Comparison of ENCODE assay signal across 8 mouse cellular contexts in the genomic region with DNA sequence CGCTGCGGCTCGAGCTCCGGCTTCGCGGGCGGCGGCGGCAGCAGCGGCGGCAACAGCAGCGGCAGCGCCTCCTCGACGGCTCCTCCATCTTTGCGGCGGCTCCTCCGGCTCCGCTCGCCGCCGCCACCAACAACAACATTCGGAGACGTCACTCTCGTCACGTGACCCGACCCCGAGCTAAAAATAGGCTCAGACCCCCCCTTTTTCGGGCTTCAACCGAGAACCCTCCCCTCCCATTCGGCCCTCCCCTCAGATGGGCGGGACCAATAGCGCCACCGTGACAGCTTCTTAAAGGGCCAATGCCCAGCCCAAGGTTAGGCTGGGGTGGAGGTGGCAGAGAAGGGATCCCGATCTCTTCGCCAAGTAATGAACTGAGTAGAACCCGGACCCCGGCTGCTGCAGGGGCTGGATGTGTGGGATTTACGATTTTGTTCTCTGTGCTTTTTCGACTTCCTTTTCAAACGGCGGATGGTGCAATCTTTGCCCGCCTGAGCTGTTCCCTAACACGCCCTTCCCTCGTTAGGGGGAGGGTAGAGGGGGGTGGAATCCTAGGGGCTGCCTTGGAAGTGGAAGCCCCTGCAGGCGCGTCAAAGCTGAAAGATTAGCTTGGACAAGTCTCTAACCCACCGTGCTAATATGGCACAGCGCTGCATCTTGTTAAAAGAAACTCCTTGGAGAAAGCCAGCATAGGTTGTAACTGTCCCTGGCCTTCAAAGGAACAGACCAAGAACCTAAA. TPM values are rescaled to one million over a fixed set of nuclear protein-coding genes. Genes with fewer than 3 reads are reported as not detected.
DNase-seq lines count a peak whose midpoint lies in the region; ATAC-seq lines count a peak whose summit lies in the region.

A gene (minus strand): TSS at position 161 of the 736 bp plus-strand sequence.

- H3K27me3 ChIP-seq in hindbrain, embryonic 12.5 days, result no peaks in the 10 kb centered on the region

- H3K9ac ChIP-seq in hindbrain, embryonic 12.5 days, result peak within 1 kb of the TSS; percentile 94

- DNase-seq in NIH3T3 (ENCODE audit: low read depth), result peak; percentile 99
- peak; percentile 99 for DNase-seq in cerebellum, postnatal 10 days
- DNase-seq in frontal cortex, postnatal 10 days (ENCODE audit: low spot score in 2 of 2), result peak; percentile 96
- peak; percentile 91 to 98 for DNase-seq in layer of hippocampus, postnatal 14 days (ENCODE audit: low spot score in 2 of 2)
- DNase-seq in lung, postnatal 14 days, result peak; percentile 98
- peak; percentile 98 for DNase-seq in retina, adult 2 months (ENCODE audit: low read depth, low spot score)
- DNase-seq in thymus, postnatal 36 days, result peak; percentile 97

- H3K4me1 ChIP-seq in hindbrain, embryonic 12.5 days, result peaks cover 44% of the 10 kb centered on the region

- H3K4me2 ChIP-seq in hindbrain, embryonic 12.5 days (replicated peaks), result peak within 1 kb of the TSS; percentile 88

- 0% methylated on average over 34 of the region's 49 CpGs for WGBS in hindbrain, embryonic 12.5 days

- peak within 1 kb of the TSS; percentile 94 for H3K4me3 ChIP-seq in hindbrain, embryonic 12.5 days

- H3K36me3 ChIP-seq in hindbrain, embryonic 12.5 days, result no peaks in the 10 kb centered on the region

- H3K27ac ChIP-seq in hindbrain, embryonic 12.5 days, result peak within 1 kb of the TSS; percentile 96

- no peaks in the 10 kb centered on the region for H3K9me3 ChIP-seq in hindbrain, embryonic 12.5 days (replicated peaks)

- peak; percentile 87 for ATAC-seq in hindbrain, embryonic 12.5 days (ENCODE audit: low FRiP score)

RNA-seq across cellular contexts. Expression of the gene that starts here (rescaled TPM):
- 97.2 and 103 TPM in 2 replicates for polyA plus RNA-seq in hindbrain, embryonic 12.5 days (2016; fragmentation: Nextera tagmentation; extraction: Ambion mirVana)
- 100 to 1,000 TPM; 171 to 197 TPM for total RNA-seq in layer of hippocampus, postnatal 14 days (2021)

Comparison
In these comparisons a context has a peak if more than half of its experiments do, and no peak if none do; other contexts are left out.
1. Peak in every context shown above with its lines: DNase-seq, ATAC-seq, H3K4me3 ChIP-seq and H3K27ac ChIP-seq.